Mouse (Mus musculus): ENCODE data around the gene Camta1.

Gene Camta1

GRCm38 (mm10) chr4:151156904-151157303, 704.8 kb downstream of the Camta1 start:
- DNase-seq (ENCODE audit: inconsistent ontology term), result peak; percentile 58

DNA sequence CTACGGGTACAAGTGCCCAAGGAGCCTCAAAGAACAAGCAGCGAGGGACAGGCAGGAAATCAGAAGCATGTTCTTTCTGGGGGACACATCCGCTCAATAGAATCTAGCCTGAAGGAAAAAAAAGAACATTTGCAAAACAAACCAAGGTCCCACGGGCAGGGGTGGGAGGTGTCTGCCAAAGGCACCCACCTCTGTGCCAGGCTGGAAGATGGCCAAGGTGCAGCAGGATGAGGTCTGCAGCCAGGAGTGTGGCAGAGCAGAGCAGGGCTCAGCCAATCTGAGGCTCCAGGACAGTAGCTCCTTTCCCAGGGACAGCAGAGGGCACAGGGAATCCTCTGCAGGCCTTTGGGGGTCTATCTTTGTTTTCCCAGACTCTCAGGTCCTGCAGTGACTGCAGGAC, 706.1 kb downstream of the Camta1 start:
- DNase-seq (ENCODE audit: inconsistent ontology term), result no peak

GRCm38 (mm10) chr4:151154306-151154705, 707.4 kb downstream of the Camta1 start:
- DNase-seq (ENCODE audit: inconsistent ontology term), result peak; percentile 47

- no peak for DNase-seq (ENCODE audit: inconsistent ontology term)
These were observed 709.7 kb downstream of the Camta1 start for GRCm38 (mm10) chr4:151152010-151152409.

- DNase-seq (ENCODE audit: inconsistent ontology term), result no peak
These were observed 710.8 kb downstream of the Camta1 start for GRCm38 (mm10) chr4:151150842-151151241.

DNA sequence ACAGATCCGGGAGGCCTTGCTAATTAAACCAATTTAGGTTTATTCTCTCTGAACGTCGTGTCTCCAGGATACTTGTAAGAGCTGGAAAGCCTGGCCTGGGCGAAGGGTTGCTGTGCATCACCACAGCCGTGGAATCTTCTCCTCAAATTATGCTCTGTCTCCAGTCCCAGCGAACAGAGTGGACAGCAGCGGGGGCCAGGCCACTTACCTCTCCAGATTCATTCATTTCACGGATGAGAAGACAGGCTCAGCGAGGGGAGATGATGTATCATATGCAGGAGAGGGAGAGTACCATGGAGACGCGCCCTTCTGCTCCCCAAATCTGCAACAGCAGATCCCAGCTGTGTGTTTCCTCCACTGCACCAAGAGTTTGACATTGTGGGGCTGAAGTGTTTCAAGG, 711.6 kb downstream of the Camta1 start:
- DNase-seq (ENCODE audit: inconsistent ontology term), result no peak

DNA sequence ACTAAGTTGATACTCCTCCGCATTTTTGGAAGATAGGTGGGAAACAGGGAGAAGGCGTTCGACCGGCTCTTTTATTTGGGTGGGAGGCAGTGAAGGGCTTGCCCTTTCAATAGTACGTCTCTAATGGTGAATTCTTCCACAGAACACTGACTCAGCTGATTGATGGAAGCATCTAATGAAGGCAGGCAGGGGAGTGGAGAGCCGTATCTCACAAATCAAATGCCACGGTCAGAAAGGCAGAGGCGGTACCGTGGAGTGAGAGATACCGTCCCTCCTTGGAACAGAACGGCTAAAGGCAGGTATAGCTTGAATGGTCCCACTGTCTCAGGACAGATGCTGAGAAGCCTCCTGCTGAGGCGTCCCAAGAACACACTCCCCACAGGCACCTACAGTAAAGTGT, 714.1 kb downstream of the Camta1 start:
- no peak for DNase-seq (ENCODE audit: inconsistent ontology term)

DNA sequence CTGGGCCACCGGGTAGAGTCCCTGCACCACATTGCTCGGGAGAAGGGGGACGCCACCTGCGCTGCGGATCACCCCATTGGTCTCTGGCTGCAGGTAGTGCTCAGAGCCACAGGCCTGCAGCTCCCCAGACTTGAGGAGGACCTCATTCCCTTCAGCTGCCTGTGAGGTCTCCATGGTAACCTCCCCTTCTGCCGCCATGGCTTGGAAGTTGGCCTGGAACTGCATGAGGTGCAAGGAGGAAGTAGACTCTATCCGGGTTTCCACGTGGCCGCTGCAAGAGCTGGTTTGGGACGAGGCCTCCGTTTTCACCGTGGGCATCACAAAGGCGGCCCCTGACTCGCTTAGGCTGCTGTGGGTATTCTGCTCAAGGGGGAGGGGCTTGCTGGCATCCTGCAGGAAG, 717.6 kb downstream of the Camta1 start:
- DNase-seq (ENCODE audit: inconsistent ontology term), result no peak

DNA sequence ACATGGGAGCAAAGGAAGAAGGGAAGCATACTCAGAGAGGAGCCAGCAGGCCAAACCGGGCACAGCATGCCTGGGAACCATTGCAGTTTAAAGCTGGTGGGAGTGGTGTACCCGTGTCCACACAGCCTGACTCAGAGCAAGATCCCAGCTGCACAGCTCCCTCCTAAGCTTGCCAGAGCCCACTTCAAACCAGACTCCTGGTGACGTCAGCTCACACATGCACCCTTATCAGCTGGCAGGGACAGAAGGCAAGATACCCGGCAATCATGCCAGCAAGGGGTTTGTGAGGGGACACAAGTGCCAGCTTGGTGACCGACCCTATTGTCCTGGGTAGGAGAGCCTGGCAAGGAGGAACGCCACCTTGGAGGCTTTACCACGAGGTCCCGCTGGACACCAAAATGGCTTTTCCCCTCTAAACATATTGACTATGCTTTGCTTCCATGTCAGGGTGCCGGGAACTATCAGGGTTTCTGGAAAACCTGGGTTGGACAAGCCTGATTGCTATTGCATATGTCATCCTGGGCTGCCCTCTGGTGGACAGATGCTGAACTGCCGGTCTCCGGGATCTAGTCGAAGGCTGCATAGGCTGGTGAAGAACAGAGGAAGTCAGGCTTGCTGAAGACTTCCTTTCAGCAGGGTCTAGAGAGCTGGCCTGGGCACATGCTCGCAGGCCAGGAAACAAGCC, 720.3 kb downstream of the Camta1 start:
- DNase-seq (ENCODE audit: inconsistent ontology term), result peak; percentile 82

DNA sequence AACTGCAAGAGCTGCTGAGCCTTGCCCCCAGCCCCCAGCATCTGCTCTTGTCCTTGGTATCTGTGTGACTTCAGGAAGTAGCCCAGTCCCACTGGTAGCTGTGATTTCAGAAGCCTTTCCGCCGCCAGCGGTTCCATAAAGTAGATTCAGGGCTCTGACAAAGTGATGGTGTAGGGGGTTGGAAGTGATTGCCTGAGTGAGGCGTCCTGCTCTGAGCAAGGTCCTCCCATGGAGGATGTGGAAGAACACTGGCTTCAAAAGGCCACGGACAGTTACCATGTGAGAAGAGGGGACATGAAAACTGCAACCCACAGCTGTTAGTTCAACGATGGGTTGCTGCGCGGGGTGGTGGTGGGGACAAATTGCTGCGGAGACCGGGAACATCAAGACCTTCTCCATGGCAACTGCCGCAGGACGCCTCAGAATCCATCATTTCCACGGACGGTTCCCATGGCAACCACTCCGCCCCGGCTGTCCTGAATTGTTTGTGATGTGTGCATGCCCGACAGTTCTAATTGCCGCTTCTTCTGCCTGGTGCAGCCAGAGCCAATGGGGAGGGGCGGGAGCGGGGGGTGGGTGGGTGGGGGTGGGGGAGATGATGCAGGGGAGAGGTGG, 721.2 kb downstream of the Camta1 start:
- DNase-seq (ENCODE audit: inconsistent ontology term), result peak; percentile 76

DNA sequence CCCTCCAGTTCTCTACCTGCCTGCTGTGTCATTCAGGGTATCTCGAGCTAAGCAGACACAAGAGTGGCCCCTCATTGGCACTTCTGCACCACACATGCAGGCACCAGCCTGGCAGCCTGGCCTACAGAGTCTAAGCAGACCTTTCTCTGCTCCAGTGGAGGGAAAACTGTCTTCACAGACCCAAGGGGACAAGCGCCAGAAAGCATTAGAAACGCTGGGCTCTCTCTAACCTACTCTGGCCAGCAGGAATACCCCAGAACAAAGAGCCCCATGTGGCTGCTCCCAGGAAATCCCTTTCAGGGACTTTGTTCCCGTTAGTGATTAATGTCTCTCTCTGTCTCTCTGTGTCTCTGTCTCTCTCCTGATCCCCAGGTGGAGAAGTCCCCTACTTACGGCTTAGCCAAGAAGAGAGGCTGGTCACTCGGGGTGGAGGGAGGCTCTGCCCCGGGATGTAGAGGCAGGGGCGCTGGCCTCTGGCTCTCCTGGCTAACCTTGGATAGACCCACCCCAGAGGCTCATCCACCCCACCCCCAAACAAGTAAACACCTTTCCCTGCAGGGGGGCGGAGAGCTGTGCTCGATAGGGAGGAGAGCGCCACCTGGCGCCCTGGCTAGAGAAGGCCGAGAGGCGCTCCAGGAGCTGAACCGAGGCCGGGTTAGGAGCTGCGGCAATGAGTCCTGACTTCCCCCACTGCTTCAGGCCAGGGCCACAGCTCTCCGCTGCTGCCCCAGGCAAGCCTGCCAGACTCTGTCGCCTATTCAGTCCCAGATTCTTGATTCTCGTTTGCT, 722.4 kb downstream of the Camta1 start:
- peak; percentile 65 for DNase-seq (ENCODE audit: inconsistent ontology term)

- no peak for DNase-seq (ENCODE audit: inconsistent ontology term)
These were observed 723.1 kb downstream of the Camta1 start for GRCm38 (mm10) chr4:151138586-151138985.

DNA sequence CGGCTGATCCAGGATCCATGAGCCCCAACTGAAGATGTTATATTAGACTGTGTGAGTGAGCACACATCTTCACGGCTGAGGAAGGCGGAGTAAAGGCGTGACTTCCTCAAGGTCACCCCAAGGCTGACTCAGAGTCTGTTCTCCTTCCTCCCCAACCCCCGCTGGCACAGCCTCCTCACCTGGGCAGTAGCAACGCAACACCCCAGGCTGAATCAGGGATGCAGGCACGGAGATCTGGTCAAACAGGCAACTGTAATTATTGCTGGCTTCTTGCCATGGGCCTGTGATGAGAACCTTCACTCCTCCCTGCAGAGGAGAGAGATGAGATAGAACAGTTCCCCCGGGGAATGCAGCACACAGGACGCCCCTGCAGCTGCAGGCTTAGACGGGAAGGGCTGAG, 723.5 kb downstream of the Camta1 start:
- no peak for DNase-seq (ENCODE audit: inconsistent ontology term)

GRCm38 (mm10) chr4:151137701-151138100, 724.0 kb downstream of the Camta1 start:
- DNase-seq (ENCODE audit: inconsistent ontology term), result no peak

GRCm38 (mm10) chr4:151135491-151135890, 726.2 kb downstream of the Camta1 start:
- no peak for DNase-seq (ENCODE audit: inconsistent ontology term)

- no peak for DNase-seq (ENCODE audit: inconsistent ontology term)
These were observed 727.9 kb downstream of the Camta1 start for GRCm38 (mm10) chr4:151133760-151134159.

- no peak for DNase-seq (ENCODE audit: inconsistent ontology term)
These were observed 729.2 kb downstream of the Camta1 start for GRCm38 (mm10) chr4:151132493-151132892.

DNA sequence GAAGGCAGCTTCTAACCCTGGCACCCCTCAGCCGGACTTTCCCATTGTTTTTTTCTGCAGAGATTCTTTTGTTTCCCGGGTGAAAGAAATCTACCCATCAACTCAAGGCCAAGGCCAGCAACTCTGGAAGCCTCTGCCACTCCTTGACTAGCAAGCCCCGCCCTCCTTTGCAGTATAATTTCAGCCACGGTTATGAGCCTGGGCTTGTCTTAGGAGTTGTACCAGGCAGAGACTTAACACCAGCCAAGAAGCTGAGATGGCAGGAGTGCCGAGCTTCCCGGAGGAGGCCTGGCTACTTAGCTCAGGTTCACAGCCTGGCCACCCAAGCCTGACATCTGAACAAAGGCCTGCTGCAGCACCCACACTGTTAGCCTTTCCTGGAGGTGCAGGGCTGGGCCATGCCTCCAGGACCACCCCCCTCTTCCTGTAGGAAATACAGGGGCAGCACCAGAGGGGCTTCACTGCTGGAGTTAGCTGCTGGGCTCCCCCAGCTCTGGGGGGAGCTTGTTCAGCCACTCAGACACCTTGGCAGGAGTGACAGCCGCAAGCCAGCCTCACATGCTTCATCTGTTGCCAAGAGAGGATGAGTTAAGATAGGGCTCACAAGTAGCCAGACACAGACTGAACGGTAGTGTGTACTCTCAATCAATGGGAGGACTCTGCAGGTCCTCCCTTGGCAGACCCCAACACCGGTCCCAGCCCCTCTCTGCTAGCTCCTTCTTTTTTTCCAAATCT, 730.8 kb downstream of the Camta1 start:
- no peak for DNase-seq (ENCODE audit: inconsistent ontology term)

DNA sequence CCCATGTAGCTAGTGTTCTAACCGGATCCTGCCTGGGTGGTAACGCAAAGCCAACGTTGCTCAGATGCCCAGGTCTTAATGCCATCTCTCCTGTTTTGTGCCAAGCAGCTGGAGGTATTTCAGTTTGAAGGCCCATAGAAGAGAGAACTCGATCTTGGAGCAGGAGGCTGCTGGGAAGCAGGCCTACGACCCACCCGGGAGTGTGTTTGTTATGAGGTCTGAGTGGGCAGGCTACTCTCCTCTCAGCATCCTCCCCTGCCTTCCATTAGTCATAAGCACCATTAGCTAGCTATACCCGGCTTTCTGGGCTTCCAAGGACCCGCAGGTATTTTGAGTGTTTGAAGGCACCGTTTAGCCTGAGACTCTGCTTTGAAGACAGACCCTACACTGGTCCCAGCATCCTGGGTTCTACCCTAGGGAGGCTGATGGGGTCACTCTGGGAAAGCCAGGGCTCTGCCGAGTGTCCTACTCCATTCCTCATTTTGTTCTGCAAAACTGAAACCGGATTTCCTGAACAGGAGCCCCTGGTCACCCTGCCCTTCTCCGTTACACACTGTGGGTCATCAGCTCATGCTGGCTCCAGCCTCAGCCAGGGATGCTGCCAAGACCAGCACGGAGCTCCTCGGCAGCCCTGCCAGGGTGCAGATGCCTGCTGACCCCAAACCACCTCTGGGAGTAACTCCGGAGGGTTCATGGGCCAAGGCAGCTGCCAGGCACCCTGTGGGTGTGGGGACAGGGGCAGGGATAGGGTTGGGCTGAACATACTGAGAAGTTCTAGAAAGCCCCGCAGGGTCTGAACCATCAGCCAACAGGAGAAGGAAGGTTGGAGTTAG, 731.7 kb downstream of the Camta1 start:
- no peak for DNase-seq (ENCODE audit: inconsistent ontology term)

DNA sequence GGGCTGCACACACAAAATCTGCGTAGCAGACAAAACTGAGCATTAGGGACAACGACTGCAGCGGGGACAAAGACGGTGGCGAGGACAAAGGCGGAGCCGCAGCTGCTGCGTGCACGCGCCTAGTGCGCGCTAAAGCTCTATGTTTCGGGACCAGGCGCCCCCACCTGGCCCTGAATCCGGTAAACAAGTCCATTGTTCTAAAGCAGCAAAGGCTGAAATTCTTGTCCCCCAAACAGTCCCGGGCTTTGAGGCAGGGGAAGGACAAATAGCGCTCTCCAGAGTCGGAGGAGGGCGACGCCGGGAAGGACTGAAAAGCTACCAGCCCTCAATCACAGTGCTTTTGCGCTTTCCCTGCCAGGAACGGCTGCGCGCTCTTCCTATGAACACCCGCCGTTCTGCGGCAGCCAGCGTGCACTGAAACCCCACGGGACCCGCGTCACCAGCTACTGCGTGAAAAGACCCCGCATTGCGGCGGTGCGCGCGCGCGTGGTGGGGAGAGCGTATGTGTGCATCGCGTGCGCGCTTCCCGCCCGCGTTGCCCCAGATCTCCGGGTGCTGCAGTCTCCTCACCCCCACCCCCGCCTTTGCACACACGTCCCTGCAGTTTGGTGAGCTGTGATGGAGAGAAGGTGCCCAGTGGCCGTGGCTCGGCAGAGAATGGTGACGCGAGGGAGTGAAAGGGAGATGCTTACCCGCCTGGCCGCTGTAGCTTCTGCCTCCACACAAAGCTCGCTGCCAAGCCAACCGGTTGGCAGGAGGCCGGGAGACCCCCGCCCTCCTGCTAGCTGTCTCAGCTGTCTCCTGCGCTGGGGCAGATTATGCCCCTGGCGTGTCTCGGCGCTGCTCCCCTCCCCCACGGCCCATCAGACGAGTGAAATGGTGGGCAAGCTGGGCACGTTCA, 732.8 kb downstream of the Camta1 start:
- DNase-seq (ENCODE audit: inconsistent ontology term), result peak; percentile 70

Data from Muller cell, postnatal 12 days (primary cell).